Mouse (Mus musculus): ENCODE data around the gene Dctd. TPM values are rescaled to one million over a fixed set of nuclear protein-coding genes. Genes with fewer than 3 reads are reported as not detected.

Dctd gene
- polyA plus RNA-seq, 1 experiment from 2014 or later = 18.1 TPM

DNA sequence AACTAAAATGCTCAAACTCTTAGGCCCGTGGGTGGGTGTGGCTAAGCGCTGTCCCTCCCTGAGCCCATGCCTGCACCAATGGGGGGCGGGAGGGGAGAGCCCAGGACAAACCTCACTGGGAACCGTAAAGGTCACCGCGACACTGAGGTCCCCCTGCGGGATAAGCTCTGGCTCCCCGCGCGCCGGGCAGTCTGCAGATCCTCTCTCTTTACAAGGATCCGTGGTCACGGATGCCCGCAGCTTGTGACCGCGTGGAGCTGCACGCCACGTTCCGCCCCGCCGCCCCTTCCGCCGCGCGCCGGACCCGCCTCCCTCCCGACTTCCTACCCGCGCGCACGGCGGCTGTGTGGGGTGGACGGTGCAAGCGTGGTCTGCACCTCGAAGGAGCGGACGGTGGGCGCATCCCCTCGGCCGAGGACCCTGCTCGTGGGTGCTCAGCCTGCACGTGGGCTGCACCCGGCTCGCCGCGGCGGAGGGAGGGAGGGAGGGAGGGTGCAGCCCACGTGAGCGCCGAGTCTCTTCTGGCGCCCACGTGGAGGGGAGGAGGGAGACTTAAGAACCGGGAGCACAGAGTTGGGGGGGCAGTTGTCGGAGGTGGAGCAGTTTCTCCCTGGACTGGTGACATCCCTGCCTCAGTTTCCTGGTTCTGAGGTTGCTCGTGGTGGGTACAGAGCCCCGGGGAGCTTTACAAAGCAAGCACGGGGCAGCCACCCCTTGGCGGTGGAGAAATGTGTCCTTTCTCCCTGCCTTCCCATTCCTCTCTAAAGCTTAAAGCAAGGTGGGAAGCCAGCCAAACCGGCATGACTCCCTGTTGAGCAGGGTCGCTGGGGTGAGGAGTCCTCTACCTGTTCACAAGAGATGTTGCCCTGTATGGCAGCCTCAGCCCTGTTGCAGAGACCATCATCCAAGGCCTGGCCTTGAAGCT lies 11.2 kb downstream of the Dctd start:
- no peak overlapping the region for H3K27ac ChIP-seq

DNA sequence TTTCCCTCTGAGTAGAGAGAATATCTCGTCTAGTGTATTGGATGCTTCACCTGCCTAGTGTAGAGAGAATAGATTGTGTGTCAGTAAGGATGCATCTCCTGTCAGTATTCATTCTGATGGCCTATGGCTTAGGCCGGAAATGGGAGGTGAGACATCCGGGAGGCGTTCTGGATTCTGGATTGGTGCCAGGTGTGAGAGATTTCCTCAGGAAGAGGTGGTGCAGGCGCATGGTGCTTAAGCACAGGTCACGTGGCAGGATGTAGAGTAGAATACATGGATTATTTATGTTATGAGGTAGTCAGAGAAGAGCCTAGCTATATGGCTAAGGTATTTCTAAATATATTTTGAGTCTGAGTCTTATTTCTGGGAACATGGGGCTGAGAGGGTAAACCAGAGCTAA lies 15.7 kb downstream of the Dctd start:
- Histone ChIP-seq H3K27ac (no peak overlapping the region), H3K36me3 (peaks cover 12% of the 10 kb centered on the region), H3K4me1 (peaks cover 6% of the 10 kb centered on the region; the same call in 1 of the 2 replicates), H3K4me2 (replicated peaks) (no peak overlapping the region), H3K9me3 (replicated peaks) (0 out of 2 replicates have a peak, but pooled peaks cover 4% of the 10 kb centered on the region), H3K27me3 (no peaks in the 10 kb centered on the region), H3K9ac (no peak overlapping the region), H3K4me3 (no peak overlapping the region)
- WGBS = 89% methylated on average over 6 of the region's 6 CpGs
- ATAC-seq (ENCODE audit: low FRiP score) = no peak

More for the DNA sequence above, 11.2 kb downstream of the Dctd start:
- peak overlapping the region; percentile 84 for H3K4me2 ChIP-seq (replicated peaks)
- under 1% methylated on average over 61 of the region's 61 CpGs for WGBS
- H3K4me1 ChIP-seq = peaks cover 10% of the 10 kb centered on the region
- no peaks in the 10 kb centered on the region for H3K27me3 ChIP-seq
- H3K9ac ChIP-seq = peak overlapping the region; percentile 76
- H3K9me3 ChIP-seq (replicated peaks) = no peaks in the 10 kb centered on the region
- peak; percentile 91 for ATAC-seq (ENCODE audit: low FRiP score)
- H3K36me3 ChIP-seq = no peaks in the 10 kb centered on the region
- peak overlapping the region; percentile 78 for H3K4me3 ChIP-seq

DNA sequence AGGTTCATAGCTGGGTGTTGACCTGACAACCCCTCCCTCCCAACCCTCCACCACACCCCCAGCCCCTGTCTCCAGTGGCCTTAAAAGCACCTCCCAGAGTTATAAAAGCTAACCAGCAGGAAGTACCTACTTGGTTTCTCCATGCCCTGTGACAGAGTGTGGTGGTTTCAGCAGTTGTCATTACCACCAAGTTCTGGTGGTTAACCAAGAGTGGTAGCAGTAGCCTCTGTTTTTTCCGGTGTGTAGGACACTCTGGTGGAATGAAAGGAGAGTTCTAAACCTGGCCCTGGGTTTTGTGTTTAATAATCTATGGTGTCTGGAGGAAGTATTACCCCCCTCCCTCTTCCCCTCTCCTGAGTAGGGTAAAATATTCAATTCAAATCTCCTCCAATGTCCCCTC lies 24.1 kb downstream of the Dctd start:
- Histone ChIP-seq H3K4me2 (replicated peaks) (no peak overlapping the region), H3K4me1 (no peaks in the 10 kb centered on the region)
- 100% methylated on average over 1 of the region's 1 CpGs for WGBS

DNA sequence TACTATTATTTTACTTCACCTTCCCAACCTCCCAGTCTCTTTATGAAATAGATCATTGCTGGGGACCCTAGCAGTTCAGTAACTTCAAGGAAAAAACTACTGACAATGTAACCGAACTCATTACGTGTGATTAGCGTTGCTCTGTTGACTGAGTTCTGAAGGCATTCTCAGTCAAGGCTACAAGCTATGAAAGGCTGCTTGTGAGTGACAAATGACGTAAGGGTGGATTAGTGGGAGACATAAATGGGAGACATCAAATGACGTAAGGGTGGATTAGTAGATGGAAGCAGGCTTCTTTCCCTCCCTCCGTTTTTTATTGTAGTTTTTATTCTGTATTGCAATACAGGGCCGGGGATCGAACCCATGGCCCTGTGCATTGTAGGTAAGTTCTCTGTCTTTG lies 26.0 kb downstream of the Dctd start:
- Histone ChIP-seq H3K9me3 (replicated peaks) (no peaks in the 10 kb centered on the region), H3K36me3 (no peaks in the 10 kb centered on the region), H3K27me3 (no peaks in the 10 kb centered on the region), H3K4me3 (no peak overlapping the region), H3K9ac (no peak overlapping the region), H3K4me1 (no peaks in the 10 kb centered on the region), H3K4me2 (replicated peaks) (no peak overlapping the region), H3K27ac (no peak overlapping the region)
- ATAC-seq (ENCODE audit: low FRiP score) = no peak
- 86% methylated on average over 8 of the region's 8 CpGs for WGBS

More for the DNA sequence above, 24.1 kb downstream of the Dctd start:
- Histone ChIP-seq H3K36me3 (peaks cover 5% of the 10 kb centered on the region), H3K27ac (no peak overlapping the region), H3K9me3 (replicated peaks) (0 out of 2 replicates have a peak, but pooled peaks cover 4% of the 10 kb centered on the region), H3K4me3 (no peak overlapping the region), H3K9ac (no peak overlapping the region), H3K27me3 (no peaks in the 10 kb centered on the region)
- ATAC-seq (ENCODE audit: low FRiP score) = no peak

DNA sequence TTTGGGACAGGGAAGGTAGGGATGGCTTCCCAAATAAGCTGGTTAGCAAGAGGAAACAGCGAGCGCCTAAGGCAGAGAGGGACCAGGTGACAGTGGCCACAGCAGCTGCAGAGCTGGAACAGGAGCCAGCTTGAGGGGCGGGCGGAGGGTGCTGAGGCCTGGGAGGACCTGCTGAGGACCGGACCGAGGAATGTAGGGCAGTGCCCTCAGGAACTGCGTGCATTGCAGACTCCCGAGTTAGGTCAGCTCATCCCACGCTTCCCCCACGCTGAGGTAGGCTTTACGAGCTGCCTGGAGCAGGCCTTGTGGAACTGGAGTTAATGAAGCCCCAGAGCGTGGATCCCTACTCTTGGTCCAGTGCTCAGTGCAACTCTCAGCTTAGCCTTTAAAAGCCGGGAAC lies 28.1 kb downstream of the Dctd start:
- Histone ChIP-seq H3K4me3 (no peak overlapping the region), H3K9me3 (replicated peaks) (no peaks in the 10 kb centered on the region), H3K27me3 (no peaks in the 10 kb centered on the region), H3K27ac (no peak overlapping the region), H3K4me2 (replicated peaks) (no peak overlapping the region), H3K4me1 (no peaks in the 10 kb centered on the region), H3K36me3 (no peaks in the 10 kb centered on the region), H3K9ac (no peak overlapping the region; the same call in 1 of the 2 replicates)
- 83% methylated on average over 13 of the region's 13 CpGs for WGBS
- no peak for ATAC-seq (ENCODE audit: low FRiP score)

DNA sequence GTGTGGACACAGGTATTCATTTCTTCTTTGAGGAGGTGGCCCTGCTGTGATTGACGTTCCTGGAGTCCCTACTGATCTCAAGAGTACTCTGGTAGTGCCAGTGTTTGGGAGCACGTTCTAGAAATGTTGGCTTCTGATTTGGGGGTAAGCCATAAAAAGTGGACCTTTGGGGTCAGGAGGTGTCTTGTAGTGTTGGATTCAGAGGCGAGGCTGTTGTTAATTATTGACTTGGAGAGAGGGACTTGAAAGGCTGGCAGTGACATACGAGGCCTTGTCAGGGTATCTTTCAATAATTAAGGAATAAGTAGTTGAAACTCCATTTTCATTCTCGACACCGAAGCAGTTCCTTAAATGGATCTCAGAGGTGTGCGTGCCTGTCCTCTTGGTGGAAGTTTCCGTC lies 31.4 kb downstream of the Dctd start:
- H3K27me3 ChIP-seq = no peaks in the 10 kb centered on the region
- no peaks in the 10 kb centered on the region for H3K4me1 ChIP-seq
- H3K4me2 ChIP-seq (replicated peaks) = no peak overlapping the region
- no peak overlapping the region for H3K27ac ChIP-seq
- WGBS = 71% methylated on average over 8 of the region's 8 CpGs
- no peaks in the 10 kb centered on the region for H3K9me3 ChIP-seq (replicated peaks)
- H3K36me3 ChIP-seq = 0 out of 2 replicates have a peak, but pooled peaks cover 2% of the 10 kb centered on the region
- no peak overlapping the region for H3K9ac ChIP-seq
- H3K4me3 ChIP-seq = no peak overlapping the region
- no peak for ATAC-seq (ENCODE audit: low FRiP score)

DNA sequence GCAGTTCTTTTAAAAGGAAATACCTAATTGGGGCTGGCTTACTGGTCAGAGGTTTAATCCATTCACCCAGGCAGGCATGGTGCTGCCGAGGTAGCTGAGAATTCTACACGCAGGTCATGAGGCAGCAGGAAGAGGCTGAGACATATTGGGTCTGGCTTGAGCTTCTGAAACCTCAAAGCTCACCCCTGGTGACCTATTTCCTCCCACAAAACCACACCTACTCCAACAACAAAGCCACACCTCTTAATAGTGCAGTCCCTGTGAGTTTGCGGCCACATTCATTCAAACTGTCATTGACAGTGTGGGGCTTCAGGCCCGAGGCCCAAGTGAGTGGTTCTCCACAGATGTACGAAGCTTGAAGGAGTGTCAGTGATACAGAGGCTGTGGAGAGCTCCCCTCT lies 34.4 kb downstream of the Dctd start:
- ATAC-seq (ENCODE audit: low FRiP score) = no peak
- H3K27ac ChIP-seq = no peak overlapping the region
- no peak overlapping the region for H3K4me2 ChIP-seq (replicated peaks)
- H3K9me3 ChIP-seq (replicated peaks) = no peaks in the 10 kb centered on the region
- H3K4me1 ChIP-seq = peaks cover 9% of the 10 kb centered on the region; the same call in 1 of the 2 replicates
- H3K4me3 ChIP-seq = no peak overlapping the region
- WGBS = 86% methylated on average over 5 of the region's 5 CpGs
- H3K9ac ChIP-seq = no peak overlapping the region
- 0 out of 2 replicates have a peak, but pooled peaks cover 2% of the 10 kb centered on the region for H3K36me3 ChIP-seq
- no peaks in the 10 kb centered on the region for H3K27me3 ChIP-seq

DNA sequence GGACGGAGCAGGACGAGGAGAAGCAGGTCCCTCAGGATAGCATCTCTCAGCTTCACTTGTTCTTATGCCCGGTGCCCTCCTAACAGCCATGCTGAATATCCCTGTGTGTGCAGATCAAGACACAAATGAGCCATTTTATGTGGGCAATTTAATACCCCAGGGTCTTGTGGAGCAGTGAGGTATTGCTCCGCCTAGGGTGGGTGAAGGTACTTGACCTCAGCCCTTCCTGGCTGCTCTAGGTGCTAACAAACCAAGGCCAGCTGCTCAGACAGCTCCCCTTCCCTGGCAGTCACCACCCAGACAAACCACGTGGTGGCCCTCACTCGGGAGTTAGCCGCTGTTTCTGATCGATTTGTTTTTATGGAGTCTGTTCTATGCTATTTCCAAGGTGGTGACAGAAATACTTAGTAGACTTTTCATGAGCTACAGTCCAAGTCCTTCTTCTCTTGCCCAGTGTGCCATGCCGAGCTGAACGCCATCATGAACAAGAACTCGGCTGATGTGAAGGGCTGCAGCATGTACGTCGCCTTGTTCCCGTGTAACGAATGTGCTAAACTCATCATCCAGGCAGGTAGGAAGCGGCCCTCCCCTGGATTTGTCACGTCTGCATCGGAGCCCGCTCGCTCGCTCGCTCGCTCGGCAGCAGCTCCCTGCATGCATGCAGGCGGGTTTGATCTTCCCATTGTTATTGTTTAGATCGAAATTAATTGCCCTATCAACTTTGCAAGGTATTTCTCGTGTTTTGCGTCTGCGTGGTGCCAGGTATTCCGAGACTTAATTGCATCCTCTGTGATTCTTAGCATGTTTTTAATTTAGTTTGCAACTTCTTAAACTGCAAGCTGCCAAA lies 38.1 kb downstream of the Dctd start:
- H3K4me2 ChIP-seq (replicated peaks) = peak overlapping the region; percentile 24
- H3K4me3 ChIP-seq = no peak overlapping the region
- 73% methylated on average over 30 of the region's 30 CpGs for WGBS
- H3K4me1 ChIP-seq = peaks cover 13% of the 10 kb centered on the region; the same call in 1 of the 2 replicates
- H3K9me3 ChIP-seq (replicated peaks) = no peaks in the 10 kb centered on the region
- ATAC-seq (ENCODE audit: low FRiP score) = peak; percentile 44; the same call in 1 of the 2 replicates
- H3K36me3 ChIP-seq = 0 out of 2 replicates have a peak, but pooled peaks cover 2% of the 10 kb centered on the region
- H3K27ac ChIP-seq = peak overlapping the region; percentile 36
- H3K9ac ChIP-seq = no peak overlapping the region
- H3K27me3 ChIP-seq = no peaks in the 10 kb centered on the region

DNA sequence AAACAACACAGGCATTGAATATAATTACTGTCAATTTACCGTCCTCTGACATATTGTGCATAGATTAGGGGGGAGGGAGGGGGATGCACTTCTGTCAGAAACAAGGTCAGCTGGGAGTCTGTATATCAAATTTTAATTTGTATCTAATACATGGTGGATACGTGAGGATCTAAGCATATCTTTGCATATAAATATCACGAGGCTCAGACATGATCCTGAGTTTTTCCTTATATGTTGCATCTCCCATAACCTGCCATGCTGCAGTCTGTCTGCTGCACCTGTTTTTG lies 38.7 kb downstream of the Dctd start:
- ATAC-seq (ENCODE audit: low FRiP score) = 0 out of 2 replicates have a peak, but pooled peaks have one; percentile 18
- peaks cover 13% of the 10 kb centered on the region; the same call in 1 of the 2 replicates for H3K4me1 ChIP-seq
- no peak overlapping the region for H3K4me3 ChIP-seq
- no peaks in the 10 kb centered on the region for H3K27me3 ChIP-seq
- WGBS = 49% methylated on average over 3 of the region's 3 CpGs
- H3K9ac ChIP-seq = no peak overlapping the region
- no peak overlapping the region for H3K27ac ChIP-seq
- H3K4me2 ChIP-seq (replicated peaks) = no peak overlapping the region
- H3K9me3 ChIP-seq (replicated peaks) = no peaks in the 10 kb centered on the region
- 0 out of 2 replicates have a peak, but pooled peaks cover 2% of the 10 kb centered on the region for H3K36me3 ChIP-seq

DNA sequence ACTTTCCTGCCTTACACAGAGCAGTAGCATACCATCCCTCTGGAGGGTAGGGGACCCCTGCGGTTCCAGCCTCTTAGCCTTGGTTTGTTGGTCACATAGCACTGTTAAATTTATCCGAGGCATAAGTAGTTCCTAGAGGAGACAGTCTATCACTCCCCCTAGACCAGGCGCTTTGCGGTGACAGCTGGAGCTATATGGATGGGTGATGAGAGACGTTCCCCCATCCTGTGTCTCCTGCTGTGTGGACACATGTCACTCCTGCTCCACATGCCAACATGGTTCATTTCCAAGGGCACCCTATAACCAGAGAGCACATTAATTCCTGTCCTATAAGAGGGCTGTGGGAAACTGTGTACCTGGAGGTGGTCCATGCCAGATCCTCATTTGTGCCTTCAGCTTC lies 42.1 kb downstream of the Dctd start:
- Histone ChIP-seq H3K4me1 (peaks cover 13% of the 10 kb centered on the region; the same call in 1 of the 2 replicates), H3K9ac (no peak overlapping the region), H3K9me3 (replicated peaks) (no peaks in the 10 kb centered on the region), H3K36me3 (no peaks in the 10 kb centered on the region), H3K27me3 (no peaks in the 10 kb centered on the region), H3K27ac (no peak overlapping the region), H3K4me2 (replicated peaks) (no peak overlapping the region), H3K4me3 (no peak overlapping the region)
- no peak for ATAC-seq (ENCODE audit: low FRiP score)
- 75% methylated on average over 5 of the region's 5 CpGs for WGBS

DNA sequence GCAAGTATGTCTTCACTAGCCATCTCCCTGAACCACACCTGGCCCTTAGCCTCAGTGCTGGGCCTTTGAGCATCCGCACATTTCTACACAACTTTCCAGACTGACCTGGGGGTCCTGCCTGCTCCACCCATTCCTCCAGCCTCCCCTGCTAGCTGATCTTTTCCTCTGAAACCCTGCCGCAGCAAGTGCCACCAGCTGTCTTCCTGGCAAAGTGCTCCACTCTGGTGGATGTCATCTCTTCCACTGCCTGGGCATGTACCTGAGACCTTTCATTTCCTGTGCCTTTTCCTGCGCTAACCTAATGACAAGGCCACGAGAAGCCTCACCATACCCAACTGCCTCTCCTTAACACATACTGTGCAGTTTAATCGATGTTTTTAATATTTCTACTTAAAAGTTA lies 46.9 kb downstream of the Dctd start:
- ATAC-seq (ENCODE audit: low FRiP score) = no peak
- Histone ChIP-seq H3K27ac (no peak overlapping the region), H3K4me3 (no peak overlapping the region), H3K4me2 (replicated peaks) (no peak overlapping the region), H3K9ac (no peak overlapping the region), H3K9me3 (replicated peaks) (peaks cover 10% of the 10 kb centered on the region; the same call in 1 of the 2 replicates), H3K27me3 (no peaks in the 10 kb centered on the region), H3K4me1 (no peaks in the 10 kb centered on the region), H3K36me3 (no peaks in the 10 kb centered on the region)
- WGBS = 88% methylated on average over 5 of the region's 5 CpGs

DNA sequence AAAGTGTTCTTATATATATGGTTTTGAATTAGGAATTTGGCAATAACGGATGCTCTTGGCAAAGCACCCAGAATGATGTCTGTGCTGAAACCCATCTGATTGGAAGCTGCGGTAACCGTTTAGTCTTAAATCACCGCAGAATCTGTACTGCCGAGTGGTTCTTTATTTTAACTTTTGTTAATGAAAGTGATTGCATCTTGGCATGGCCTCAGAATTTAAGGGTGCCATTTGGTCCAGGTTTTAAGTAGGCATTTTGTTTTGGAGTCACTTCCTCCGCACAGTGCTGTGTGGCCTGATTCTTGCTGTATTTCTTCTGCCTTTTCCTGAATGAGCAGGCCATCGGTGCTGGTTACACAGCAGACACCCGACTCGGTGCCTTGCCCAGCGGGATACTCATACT lies 47.6 kb downstream of the Dctd start:
- Histone ChIP-seq H3K9me3 (replicated peaks) (peaks cover 10% of the 10 kb centered on the region; the same call in 1 of the 2 replicates), H3K9ac (no peak overlapping the region), H3K36me3 (no peaks in the 10 kb centered on the region), H3K4me1 (no peaks in the 10 kb centered on the region), H3K27me3 (no peaks in the 10 kb centered on the region), H3K4me3 (no peak overlapping the region), H3K4me2 (replicated peaks) (no peak overlapping the region), H3K27ac (no peak overlapping the region)
- ATAC-seq (ENCODE audit: low FRiP score) = no peak
- WGBS = 90% methylated on average over 10 of the region's 10 CpGs
